ENCODE assay signal across 12 mouse cellular contexts in genomic region chr17:9723484-9723883, GRCm38 (mm10). TPM values are rescaled to one million over a fixed set of nuclear protein-coding genes. Genes with fewer than 3 reads are reported as not detected.
DNase-seq lines count a peak whose midpoint lies in the region; ATAC-seq and TF ChIP-seq lines count a peak whose summit lies in the region.
"Had no signal": no experiment of that assay in that cellular context is flagged by ENCODE, and none has a peak within 500 bp of the region (broad histone marks: within the 10 kb centered on the region; RNA-seq: fewer than 3 reads in every experiment).

No protein-coding gene starts in this region.

- no peak for ATAC-seq in forebrain, embryonic 12.5 days (ENCODE audit: low FRiP score)
- ATAC-seq in forebrain, postnatal 0 days, result no peak
- ATAC-seq: intestine, postnatal 0 days had no signal

- no peak for DNase-seq in forebrain, postnatal 0 days
- peak; percentile 19 for DNase-seq in 3T3-L1 (ENCODE audit: low read depth, low spot score)
- peak; percentile 53 for DNase-seq in brain, adult 2 months (ENCODE audit: low read depth, low spot score)
- DNase-seq in lung, postnatal 10 days, result peak; percentile 40
- DNase-seq in thymus, postnatal 10 days (ENCODE audit: low spot score in 2 of 2), result no peak
- DNase-seq in kidney, adult 2 months, result no peak
- no peak for DNase-seq in cerebellum, adult 11-12 months

- 32% methylated on average over 4 of the region's 4 CpGs for WGBS in forebrain, embryonic 12.5 days
- 13% methylated on average over 4 of the region's 4 CpGs for WGBS in forebrain, postnatal 0 days
- 47% methylated on average over 4 of the region's 4 CpGs for WGBS in kidney, adult 2 months

- peak overlapping the region; percentile 69 for H3K27ac ChIP-seq in forebrain, embryonic 12.5 days
- no peak overlapping the region for H3K27ac ChIP-seq in forebrain, postnatal 0 days (ENCODE audit: low read depth, low read length)
- no peak overlapping the region for H3K27ac ChIP-seq in kidney, adult 2 months (ENCODE audit: insufficient read depth, low read depth, low read length)
- H3K27ac ChIP-seq: macrophage; stomach, embryonic 15.5 days had no signal

- no peak overlapping the region; the same call in 1 of the 2 replicates for H3K9ac ChIP-seq in forebrain, embryonic 12.5 days
- no peak overlapping the region for H3K9ac ChIP-seq in forebrain, postnatal 0 days
- H3K9ac ChIP-seq: stomach, embryonic 15.5 days had no signal

- peaks cover 46% of the 10 kb centered on the region for H3K4me1 ChIP-seq in forebrain, embryonic 12.5 days
- H3K4me1 ChIP-seq in forebrain, postnatal 0 days (ENCODE audit: insufficient read depth), result no peaks in the 10 kb centered on the region; the same call in 1 of the 2 replicates
- H3K4me1 ChIP-seq in kidney, adult 2 months (ENCODE audit: control insufficient read depth, insufficient read depth, low read length), result no peaks in the 10 kb centered on the region
- H3K4me1 ChIP-seq: stomach, embryonic 15.5 days had no signal

- no peaks in the 10 kb centered on the region for H3K27me3 ChIP-seq in forebrain, embryonic 12.5 days
- H3K27me3 ChIP-seq in forebrain, postnatal 0 days (ENCODE audit: insufficient read depth, low read length), result no peaks in the 10 kb centered on the region
- H3K27me3 ChIP-seq in kidney, adult 2 months (replicated peaks; ENCODE audit: control insufficient read depth, insufficient read depth, low read length), result no peaks in the 10 kb centered on the region
- H3K27me3 ChIP-seq: stomach, embryonic 15.5 days had no signal

- no peak for TF ChIP-seq POLR2A in kidney, adult 2 months (IDR thresholded peaks at IDR 0.05; ENCODE audit: low read depth, low read length)

- H3K4me2 ChIP-seq in forebrain, embryonic 12.5 days, result no peak overlapping the region
- no peak overlapping the region for H3K4me2 ChIP-seq in forebrain, postnatal 0 days (ENCODE audit: low read depth)
- H3K4me2 ChIP-seq: heart, embryonic 11.5 days; stomach, embryonic 15.5 days had no signal

- H3K9me3 ChIP-seq in forebrain, embryonic 12.5 days, result no peaks in the 10 kb centered on the region
- no peaks in the 10 kb centered on the region for H3K9me3 ChIP-seq in forebrain, postnatal 0 days (ENCODE audit: low read length)
- H3K9me3 ChIP-seq: stomach, embryonic 15.5 days had no signal

- no peak for TF ChIP-seq CTCF in forebrain, postnatal 0 days (IDR thresholded peaks at IDR 0.05; ENCODE audit: low read depth)
- TF ChIP-seq CTCF in kidney, adult 2 months (conservative IDR thresholded peaks at IDR 0.05; ENCODE audit: insufficient read depth, insufficient read length, low read depth, low read length), result no peak

- H3K4me3 ChIP-seq in forebrain, embryonic 12.5 days (replicated peaks), result no peak overlapping the region
- no peak overlapping the region for H3K4me3 ChIP-seq in forebrain, postnatal 0 days (ENCODE audit: low read depth, low read length)
- no peak overlapping the region for H3K4me3 ChIP-seq in kidney, adult 2 months (ENCODE audit: insufficient read depth, low read depth, low read length)
- H3K4me3 ChIP-seq: stomach, embryonic 15.5 days had no signal

- H3K36me3 ChIP-seq in forebrain, embryonic 12.5 days (replicated peaks), result no peaks in the 10 kb centered on the region
- no peaks in the 10 kb centered on the region for H3K36me3 ChIP-seq in forebrain, postnatal 0 days (ENCODE audit: insufficient read depth)
- H3K36me3 ChIP-seq in kidney, adult 2 months (ENCODE audit: control insufficient read depth, insufficient read depth, low read length), result no peaks in the 10 kb centered on the region
- H3K36me3 ChIP-seq: stomach, embryonic 15.5 days had no signal

RNA-seq across cellular contexts. Expression of gene Pabpc6, which starts 54.0 kb away (rescaled TPM):
- not detected in 2 replicates for polyA plus RNA-seq in forebrain, embryonic 12.5 days (2016; fragmentation: Nextera tagmentation; extraction: Ambion mirVana)
- not detected in 2 replicates for total RNA-seq in forebrain, postnatal 0 days (2014; rRNA removed)
- not detected in 2 replicates for polyA plus RNA-seq in forebrain, postnatal 0 days (2015; fragmentation: Nextera tagmentation; extraction: Ambion mirVana)
- polyA plus RNA-seq in kidney, adult 2 months (2012; rRNA removed), result 0.03 TPM in 2 replicates
- polyA plus RNA-seq: heart, embryonic 11.5 days; intestine, postnatal 0 days; macrophage; stomach, embryonic 15.5 days had no signal

Comparison
In these comparisons a context has a peak if more than half of its experiments do, and no peak if none do; other contexts are left out.
1. DNase-seq: peak in 3T3-L1 (single experiment), brain, adult 2 months (single experiment) and lung, postnatal 10 days (single experiment); none in forebrain, postnatal 0 days (single experiment), thymus, postnatal 10 days (0 of 2), kidney, adult 2 months (single experiment) and cerebellum, adult 11-12 months (single experiment).